Mouse (Mus musculus) bone marrow macrophage, adult 2 months (primary cell): ENCODE data around the gene Mea1. TPM values are rescaled to one million over a fixed set of nuclear protein-coding genes. Genes with fewer than 3 reads are reported as not detected.

Experiments
- H3K27ac ChIP-seq: 2 replicates; pipeline ENCODE4 v1.5.1; 2012; ENCODE audit warnings: low read depth, low read length; ENCODE audit not compliant: insufficient read depth
- H3K4me1 ChIP-seq: 2 replicates; pipeline ENCODE4 v1.6.1; 2012; ENCODE audit warnings: low read length; ENCODE audit not compliant: control insufficient read depth, insufficient read depth
- H3K4me3 ChIP-seq: 2 replicates; pipeline ENCODE4 v1.5.1; 2012; ENCODE audit warnings: mild to moderate bottlenecking, low read length, moderate library complexity; ENCODE audit not compliant: insufficient read depth
- CTCF ChIP-seq: IDR thresholded peaks from 2 replicates; pipeline ENCODE4 v1.5.1; 2012; ENCODE audit warnings: low read depth, mild to moderate bottlenecking, low read length, moderate library complexity
- POLR2A ChIP-seq: IDR thresholded peaks from 2 replicates; pipeline ENCODE4 v1.6.1; 2012; ENCODE audit warnings: mild to moderate bottlenecking, low read depth, low read length, borderline replicate concordance
- polyA plus RNA-seq: library from polyadenylated mRNA; stranded (reverse); fragments of >200 nt; gene quantifications from 2 replicates; pipeline ENCODE4 v1.2.4, GENCODE M21; 2012; ENCODE audit not compliant: missing spikeins, insufficient read depth, insufficient read length

Mea1 gene
- polyA plus RNA-seq = 69.3 and 70.9 TPM in 2 replicates

DNA sequence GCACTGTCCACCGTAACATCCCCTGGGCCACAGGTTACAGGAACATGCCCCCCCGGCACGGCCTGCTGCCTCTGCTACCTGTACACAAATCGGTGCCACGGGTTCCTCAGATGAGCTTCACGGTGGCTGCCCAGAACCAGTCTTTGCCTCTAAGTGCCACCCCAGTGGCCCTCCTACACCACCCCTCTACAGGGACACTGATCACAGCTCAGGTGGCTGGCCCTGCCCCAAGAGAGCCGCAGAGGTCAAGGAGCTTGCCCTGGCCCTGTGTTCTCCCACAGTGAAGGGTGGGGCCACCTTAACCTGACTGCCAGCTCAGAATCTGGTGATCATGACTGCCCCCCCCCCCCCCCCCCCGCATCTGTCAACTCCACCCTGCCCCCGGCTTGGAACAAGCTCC lies at the start of gene Mea1:
Gene Mea1 (plus strand): TSS at position 378 of the 400 bp plus-strand sequence.
- TF ChIP-seq CTCF (no peak), POLR2A (no peak)
- Histone ChIP-seq H3K4me1 (peaks cover 8% of the 10 kb centered on the region), H3K27ac (0 out of 2 replicates have a peak within 1 kb of the TSS, but pooled peaks have one; percentile 75), H3K4me3 (peak within 1 kb of the TSS; percentile 96)

DNA sequence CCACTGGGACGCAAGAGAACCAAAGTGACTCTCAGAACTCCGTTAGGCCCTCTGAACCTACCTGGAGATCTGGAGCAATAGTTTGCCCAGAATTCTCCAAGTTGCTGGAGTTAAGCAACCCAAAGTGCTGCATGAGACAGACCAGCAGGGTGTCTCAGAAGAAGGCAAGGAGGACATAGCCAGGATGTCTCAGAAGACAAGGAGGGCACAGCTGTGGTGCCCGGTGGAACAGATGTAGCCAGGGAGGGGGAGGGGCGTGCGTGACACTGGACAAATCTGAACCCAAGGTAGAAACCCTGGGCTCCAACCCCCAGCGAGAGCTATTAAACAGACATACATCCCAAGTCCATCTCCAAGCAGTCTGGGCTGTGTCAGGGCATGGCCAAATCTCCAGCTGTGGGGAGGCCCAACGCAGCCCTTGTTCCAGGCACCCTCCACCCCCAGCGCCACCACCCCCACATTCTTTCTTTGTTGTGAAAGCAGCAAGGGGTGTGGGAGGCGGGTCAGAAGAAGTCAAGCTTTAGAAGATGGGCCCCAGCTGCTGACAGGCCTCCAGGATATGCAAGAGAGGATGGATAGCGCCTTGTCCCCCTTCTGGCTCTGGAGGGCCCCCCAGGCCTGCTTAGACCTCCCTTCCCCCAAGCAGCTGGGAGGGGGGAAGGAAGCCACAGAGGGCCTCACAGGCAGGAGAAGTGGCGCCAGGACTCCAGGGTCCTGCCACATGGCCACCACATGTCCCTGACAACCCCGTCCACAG lies 48.7 kb upstream of the Mea1 start:
- no peak for TF ChIP-seq CTCF
- TF ChIP-seq POLR2A = no peak
- H3K27ac ChIP-seq = no peak overlapping the region
- H3K4me3 ChIP-seq = peak overlapping the region; percentile 19
- H3K4me1 ChIP-seq = no peaks in the 10 kb centered on the region

DNA sequence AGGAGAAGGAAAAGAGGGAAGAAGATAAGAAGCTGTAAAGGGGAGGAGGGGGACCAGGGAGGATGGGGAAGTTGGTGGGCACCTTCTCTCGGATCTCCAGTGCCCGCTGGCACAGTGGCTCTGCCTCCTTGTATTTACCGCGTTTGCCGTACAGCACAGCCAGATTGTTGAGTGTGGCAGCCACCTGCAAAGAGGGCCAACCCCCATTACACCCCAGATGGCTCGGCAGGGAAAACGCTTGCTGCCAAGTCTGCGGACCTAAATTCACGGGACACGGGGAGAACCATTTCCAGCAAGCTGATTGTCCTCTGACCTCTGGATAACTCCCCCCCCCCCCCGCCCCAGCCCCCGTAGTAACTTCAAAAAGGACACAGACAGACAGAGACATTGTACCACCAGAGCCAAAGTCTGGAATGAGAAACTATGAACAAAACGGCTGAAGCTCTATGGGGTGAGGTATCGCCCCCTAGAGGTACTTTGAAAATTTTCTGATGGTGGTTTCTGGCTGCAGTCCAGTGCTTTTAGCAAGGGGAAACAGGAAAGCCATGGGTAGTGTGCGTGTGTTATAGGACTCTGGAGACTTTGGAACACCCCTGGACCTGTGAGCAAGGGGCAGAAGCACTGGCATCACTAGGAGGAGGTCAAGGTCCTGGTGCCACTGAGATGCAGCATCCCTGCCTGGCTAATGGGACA lies 41.6 kb upstream of the Mea1 start:
- 0 out of 2 replicates have a peak overlapping the region, but pooled peaks have one; percentile 14 for H3K4me3 ChIP-seq
- TF ChIP-seq POLR2A (no peak), CTCF (no peak)

DNA sequence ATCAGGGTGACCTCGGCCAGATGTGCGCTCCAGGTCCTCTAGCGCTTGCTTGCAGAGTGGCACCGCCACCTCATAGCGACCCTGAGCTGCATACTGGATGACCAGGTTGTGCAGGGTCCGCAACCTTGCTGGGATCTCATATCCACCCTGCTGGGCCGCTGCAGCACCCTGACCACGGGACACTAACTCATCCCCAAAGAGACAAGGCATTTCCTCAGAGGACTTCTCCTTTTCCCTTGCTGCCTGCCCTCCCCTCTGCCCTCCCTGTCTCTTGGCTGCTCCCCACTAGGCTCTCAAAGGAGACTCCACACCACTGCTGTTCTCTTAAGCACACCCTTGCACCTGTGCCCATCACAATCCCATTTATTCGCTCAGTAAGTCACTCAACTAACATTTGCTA lies 38.7 kb upstream of the Mea1 start:
- Histone ChIP-seq H3K4me3 (peak overlapping the region; percentile 66), H3K27ac (peak overlapping the region; percentile 85), H3K4me1 (peaks cover 37% of the 10 kb centered on the region)
- no peak for TF ChIP-seq CTCF
- TF ChIP-seq POLR2A = no peak; the same call in 1 of the 2 replicates

More for the DNA sequence above, 41.6 kb upstream of the Mea1 start:
- Histone ChIP-seq H3K27ac (no peak overlapping the region), H3K4me1 (peaks cover 30% of the 10 kb centered on the region)

DNA sequence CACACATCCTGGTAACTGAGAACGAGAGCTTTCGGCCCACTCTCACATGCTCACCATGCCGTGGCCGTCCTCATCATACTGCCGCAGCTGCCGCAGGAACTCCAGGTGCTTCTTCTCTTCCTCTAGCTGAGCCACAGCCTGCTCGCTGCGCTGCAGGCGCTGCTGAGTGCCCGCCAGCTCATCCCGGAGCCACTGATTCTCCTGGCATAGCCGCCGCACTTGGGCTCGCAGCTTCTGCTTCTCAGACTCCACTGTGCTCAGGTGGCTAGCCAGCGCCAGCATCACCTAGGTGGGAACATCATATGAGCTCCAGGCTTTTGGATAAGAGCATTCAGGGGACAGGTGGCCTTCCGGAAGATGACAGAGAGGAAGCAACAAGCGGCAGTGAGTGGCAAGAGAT lies 36.5 kb upstream of the Mea1 start:
- Histone ChIP-seq H3K4me3 (no peak overlapping the region), H3K27ac (no peak overlapping the region), H3K4me1 (peaks cover 34% of the 10 kb centered on the region)
- TF ChIP-seq POLR2A (no peak), CTCF (no peak)

DNA sequence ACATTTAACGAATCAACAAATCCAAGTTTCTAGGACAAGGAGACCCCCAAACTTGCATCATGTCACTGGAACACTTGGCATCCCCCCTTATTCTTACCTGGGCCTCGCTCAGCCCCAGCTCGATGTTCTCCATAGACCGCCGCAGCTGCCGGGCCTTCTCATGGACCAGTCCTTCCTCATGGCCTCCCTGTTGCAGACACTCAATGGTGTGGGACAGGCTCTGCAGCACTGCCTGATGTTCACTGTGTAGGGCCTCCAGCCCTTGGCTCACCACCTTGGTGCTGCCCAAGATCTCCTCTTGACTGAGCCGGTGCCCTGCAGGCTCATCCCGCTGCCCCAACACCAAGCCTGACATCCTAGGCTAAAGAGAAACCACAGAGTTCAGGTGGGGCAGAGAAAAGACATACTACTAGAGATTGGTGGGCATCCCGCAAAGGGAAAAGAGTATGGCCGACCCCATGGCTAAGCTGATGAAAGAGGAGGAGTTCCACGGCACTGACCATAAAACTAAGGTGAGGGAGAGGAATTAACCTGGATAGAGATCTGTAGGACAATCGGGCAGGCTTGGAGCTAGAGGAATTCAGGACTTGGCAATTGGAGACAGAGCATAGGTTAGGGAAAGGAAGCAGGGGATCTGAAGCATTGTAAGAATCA lies 34.3 kb upstream of the Mea1 start:
- no peak for TF ChIP-seq CTCF
- peak overlapping the region; percentile 11; the same call in 1 of the 2 replicates for H3K27ac ChIP-seq
- H3K4me1 ChIP-seq = peaks cover 23% of the 10 kb centered on the region
- H3K4me3 ChIP-seq = no peak overlapping the region

DNA sequence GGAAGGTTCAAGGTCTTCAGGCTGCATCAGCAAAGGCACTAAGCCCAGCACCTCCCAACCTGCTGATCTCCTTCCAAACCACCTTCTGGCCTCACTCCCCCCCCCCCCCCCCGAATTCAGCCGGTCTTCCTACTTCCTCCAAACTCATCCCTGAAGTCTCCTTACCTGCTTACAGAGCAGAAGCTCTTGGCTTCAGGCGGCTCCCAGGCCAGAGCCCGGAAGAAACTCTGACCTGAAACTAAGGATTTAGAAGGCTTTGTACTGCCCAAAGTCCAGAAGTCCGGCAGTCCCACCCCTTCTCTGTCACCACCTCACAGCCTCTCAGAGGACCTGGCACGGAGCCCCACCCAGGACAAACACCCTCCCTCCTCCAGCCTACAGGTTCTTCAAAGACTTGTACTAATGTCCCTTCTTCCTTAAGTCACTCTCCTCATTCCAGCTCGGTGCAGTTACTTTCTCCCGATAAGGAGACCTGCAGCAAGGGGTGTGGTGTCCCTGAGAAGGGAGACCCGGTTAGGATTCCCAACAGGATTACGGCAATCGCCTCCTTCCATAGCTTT lies 33.6 kb upstream of the Mea1 start:
- Histone ChIP-seq H3K4me3 (peak overlapping the region; percentile 67), H3K27ac (peak overlapping the region; percentile 5; the same call in 1 of the 2 replicates), H3K4me1 (peaks cover 25% of the 10 kb centered on the region)
- TF ChIP-seq POLR2A (no peak), CTCF (no peak)

DNA sequence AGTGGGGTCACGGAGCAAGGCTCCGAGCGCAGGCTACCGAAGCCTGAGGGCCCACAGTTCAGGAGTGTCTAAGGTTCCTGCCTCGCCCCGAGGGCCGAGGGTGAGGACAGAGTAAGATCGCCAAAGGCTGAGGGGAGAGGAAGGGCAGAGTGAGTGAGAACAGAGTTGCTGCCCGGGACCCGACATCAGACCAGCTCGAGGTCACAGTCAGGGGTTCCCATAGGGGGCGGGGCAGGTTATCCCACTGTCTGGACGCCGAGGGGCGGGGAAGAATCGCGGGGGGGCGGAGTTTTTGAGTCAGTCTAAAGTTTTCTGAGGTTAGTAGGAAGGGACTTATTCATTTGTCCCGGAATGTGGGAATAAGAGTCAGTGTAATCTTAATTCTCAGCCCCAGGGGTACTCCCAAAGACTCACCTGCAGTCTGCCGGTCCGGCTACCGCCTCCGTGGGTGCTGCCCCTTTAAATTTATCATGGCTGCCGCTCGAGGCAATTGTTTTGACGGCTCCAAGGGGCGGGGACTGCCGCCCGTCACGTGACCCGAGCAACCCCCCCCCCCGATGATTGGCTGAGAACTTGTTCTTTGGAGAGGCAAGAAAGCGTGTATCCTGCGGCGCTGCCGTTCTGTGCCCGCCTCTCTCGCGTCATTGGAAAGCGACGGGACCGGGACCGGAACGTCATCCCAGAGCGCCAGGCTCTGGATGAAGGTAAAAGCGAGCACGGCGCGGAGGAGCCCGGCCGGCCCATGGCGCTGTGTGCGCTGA lies 32.9 kb upstream of the Mea1 start, which contains the start of the genes Klc4 and Mrpl2:
Gene Klc4 (minus strand): TSS at position 462 of the 761 bp plus-strand sequence.
Gene Mrpl2 (plus strand): TSS at position 669 of the 761 bp plus-strand sequence.
- H3K4me1 ChIP-seq = peaks cover 18% of the 10 kb centered on the region
- TF ChIP-seq CTCF = no peak
- TF ChIP-seq POLR2A = no peak
- H3K4me3 ChIP-seq = peak within 1 kb of the TSS; percentile 78
- H3K27ac ChIP-seq = peak within 1 kb of the TSS; percentile 49

DNA sequence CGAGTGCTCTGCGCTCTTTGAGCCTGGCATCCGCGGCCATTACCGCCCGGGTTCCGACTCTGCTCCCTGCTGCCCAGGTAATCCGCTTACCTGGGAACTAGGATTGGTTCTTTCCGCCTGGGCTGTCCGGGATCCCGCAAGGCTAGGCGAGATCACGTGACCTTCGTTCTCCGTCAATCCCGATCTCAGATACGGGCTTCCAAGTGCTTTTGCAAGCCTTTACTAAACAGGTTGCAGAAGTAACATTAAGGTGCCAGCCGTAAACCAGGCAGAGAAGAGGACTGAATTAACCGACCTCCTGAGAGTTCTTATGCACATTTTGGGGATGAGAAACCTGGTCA lies 32.3 kb upstream of the Mea1 start:
- peaks cover 20% of the 10 kb centered on the region for H3K4me1 ChIP-seq
- TF ChIP-seq POLR2A (no peak), CTCF (no peak)
- H3K27ac ChIP-seq = peak overlapping the region; percentile 49
- peak overlapping the region; percentile 78 for H3K4me3 ChIP-seq
